14 mouse cellular contexts compared by ENCODE assay signal in genomic region chr1:176683146-176683545, GRCm38 (mm10).
DNase-seq lines count a peak whose midpoint lies in the region.
"Had no signal": no experiment of that assay in that cellular context is flagged by ENCODE, and none has a peak within 500 bp of the region (broad histone marks: within the 10 kb centered on the region; RNA-seq: fewer than 3 reads in every experiment).

No protein-coding gene starts in this region.

- intact Hi-C loops in heart, postnatal 25 days (cut with DNase I), result loop anchor here (10.0 kb wide), 1 partner anchor 168 kb away; no protein-coding TSS in a partner anchor
- intact Hi-C loops in left cerebral cortex, postnatal 4 days (cut with DNase I), result no loop called here
- intact Hi-C loops in left cerebral cortex, postnatal 36 days (cut with DNase I), result no loop called here

- peak; percentile 9 to 22 for DNase-seq in heart, adult 18-20 months
- DNase-seq in heart, postnatal 25 days (ENCODE audit: low spot score), result no peak
- DNase-seq in left cerebral cortex, postnatal 4 days, result peak; percentile 82
- no peak for DNase-seq in left cerebral cortex, postnatal 36 days (ENCODE audit: low spot score in 2 of 2)
- peak; percentile 10 to 14 for DNase-seq in cerebellum, adult 18-20 months
- DNase-seq in cerebellum, postnatal 25 days, result peak; percentile 29 to 49
- DNase-seq in right cerebral cortex, postnatal 4 days, result no peak
- DNase-seq in embryo, embryonic 11 days, result no peak
- DNase-seq: B cell, adult 2 months; gastrocnemius, postnatal 14 days; kidney, postnatal 4 days; layer of hippocampus, adult 9-11 months; lung, postnatal 4 days; thymus, postnatal 14 days had no signal

Comparison
In these comparisons a context has a peak if more than half of its experiments do, and no peak if none do; other contexts are left out.
1. DNase-seq: peak in heart, adult 18-20 months (2 of 2), left cerebral cortex, postnatal 4 days (single experiment), cerebellum, adult 18-20 months (2 of 2) and cerebellum, postnatal 25 days (2 of 2); none in heart, postnatal 25 days (single experiment), left cerebral cortex, postnatal 36 days (0 of 2), right cerebral cortex, postnatal 4 days (single experiment) and embryo, embryonic 11 days (single experiment).